Mouse (Mus musculus) frontal cortex, adult 2 months (tissue): ENCODE results near the gene Ick. TPM values are rescaled to one million over a fixed set of nuclear protein-coding genes. Genes with fewer than 3 reads are reported as not detected.
"Not testable (repeated sequence)": the region's sequence is repeated elsewhere in the genome, so short reads cannot be mapped to it uniquely, and the experiment has no call there.

Experiments
- DNase-seq, 2 experiments: peaks; one replicate each; pipeline ENCODE4 v3.0.0; 2022; ENCODE audit warnings: low spot score in 1 of 2; ENCODE audit errors: extremely low spot score in 1 of 2
- polyA plus RNA-seq: library from polyadenylated mRNA; depleted of rRNA; stranded (reverse); fragments of >200 nt; gene quantifications from 2 replicates; pipeline ENCODE4 v1.2.3, GENCODE M21; 2012

The Ick gene
- polyA plus RNA-seq, 1 experiment, result 16.2 TPM

DNA sequence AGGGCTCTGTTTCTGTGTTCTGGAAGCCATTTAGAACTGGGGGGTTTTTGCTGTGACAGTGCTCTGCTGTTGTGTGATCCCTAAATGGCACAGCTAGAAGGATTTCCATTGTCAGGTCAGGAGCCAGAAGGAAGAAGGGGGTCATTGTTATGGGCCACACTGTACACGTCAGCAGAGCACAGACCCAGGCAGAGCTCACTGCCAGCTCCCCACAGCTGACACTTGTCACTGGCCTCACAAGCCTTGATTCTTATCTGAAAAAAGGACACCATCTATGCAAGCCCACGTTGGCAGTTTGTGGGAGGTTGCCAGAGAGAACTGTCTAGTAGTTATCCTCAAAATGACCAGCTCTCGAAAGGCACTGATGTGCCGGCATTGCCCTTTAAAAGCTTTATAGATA lies 37.1 kb downstream of the Ick start:
- peak in 1 of 2 experiments; percentile 45 for DNase-seq

DNA sequence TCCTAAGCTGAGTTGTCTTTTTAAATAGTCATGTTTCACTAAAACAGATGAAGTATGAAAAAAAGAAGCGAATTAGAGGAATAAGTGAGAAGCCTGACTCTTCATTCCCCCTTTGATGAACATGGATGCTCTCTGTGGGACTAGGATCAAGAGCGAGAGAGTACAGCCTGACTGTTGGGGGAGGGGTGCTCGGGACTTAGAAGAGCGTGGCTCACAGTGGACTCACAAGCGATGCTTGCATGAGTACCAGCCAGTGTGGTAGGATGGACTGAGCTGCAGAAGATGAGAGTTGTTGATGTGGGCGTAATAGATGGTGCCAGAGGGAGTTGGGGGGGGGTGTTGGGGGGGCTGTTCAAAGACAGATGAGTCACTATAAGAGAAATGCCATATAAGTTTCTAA lies 37.6 kb downstream of the Ick start:
- DNase-seq, result peak in 1 of 2 experiments; percentile 42

DNA sequence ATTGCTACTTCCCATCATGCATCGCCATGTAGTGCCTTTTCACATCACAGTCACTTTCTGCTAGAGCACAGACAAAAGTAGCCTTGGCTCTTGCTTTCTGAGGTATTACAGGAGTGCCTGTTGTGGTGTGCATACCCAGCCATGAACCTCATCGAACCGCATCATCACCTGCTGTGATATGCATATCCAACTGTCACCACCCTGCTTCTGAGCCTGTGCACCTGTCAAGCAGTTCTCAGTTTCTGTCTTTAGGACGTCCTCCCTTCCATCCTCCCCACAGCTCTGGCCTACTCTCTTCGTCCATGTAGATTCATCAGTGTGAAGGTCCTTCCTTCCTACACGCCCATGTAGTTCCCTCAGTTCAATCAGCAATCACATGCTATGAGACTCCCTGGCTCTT lies 39.2 kb downstream of the Ick start:
- no peak for DNase-seq

DNA sequence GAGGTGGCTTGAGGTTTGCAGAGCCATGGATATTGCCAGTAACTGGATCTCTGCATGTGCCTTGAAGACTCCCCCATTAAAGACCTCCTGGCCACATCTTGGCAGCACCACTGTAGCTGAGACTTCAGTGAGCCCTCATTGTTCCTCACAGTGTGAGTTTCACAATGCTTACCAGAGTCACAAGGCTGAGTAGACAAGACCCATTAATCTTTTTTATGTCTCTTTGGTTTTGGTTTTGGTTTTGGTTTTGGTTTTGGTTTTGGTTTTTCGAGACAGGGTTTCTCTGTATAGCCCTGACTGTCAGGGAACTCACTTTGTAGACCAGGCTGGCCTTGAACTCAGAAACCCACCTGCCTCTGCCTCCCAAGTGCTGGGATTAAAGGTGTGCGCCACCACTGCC lies 40.8 kb downstream of the Ick start:
- DNase-seq, result not testable (repeated sequence)

DNA sequence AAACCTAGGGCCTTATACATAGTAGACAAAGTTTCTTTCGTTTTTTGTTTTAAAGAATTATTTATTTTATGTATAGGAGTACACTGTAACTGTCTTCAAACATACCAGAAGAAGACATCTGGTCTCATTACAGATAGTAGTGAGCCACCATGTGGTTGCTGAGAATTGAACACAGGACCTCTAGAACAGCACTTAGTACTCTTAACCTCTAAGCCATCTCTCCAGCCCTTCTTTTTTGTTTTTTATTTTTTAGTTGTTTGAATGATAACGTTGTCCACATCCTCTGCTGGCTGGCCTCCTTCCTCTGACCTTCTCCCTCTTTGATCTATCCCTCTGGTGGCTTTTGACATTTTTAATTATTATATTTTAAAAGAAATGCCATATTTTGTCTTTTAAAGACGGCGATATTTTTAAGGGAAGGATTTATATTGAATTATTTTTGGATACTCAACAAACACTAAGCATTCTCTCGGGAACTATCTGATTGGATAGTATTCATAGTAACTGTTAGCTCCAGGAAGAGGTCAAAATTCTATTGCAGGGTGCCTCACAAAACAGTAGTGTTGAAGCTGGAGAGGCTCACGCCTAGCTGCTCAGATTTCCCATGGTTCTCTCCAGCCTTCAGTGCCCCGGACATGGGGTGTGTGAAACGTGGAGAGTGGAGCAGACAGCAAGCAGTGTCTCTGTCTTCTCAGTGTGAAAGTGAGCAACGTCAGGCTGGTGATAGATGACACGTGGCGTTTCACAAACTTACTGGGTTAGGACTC lies 45.4 kb downstream of the Ick start:
- DNase-seq, result no peak

DNA sequence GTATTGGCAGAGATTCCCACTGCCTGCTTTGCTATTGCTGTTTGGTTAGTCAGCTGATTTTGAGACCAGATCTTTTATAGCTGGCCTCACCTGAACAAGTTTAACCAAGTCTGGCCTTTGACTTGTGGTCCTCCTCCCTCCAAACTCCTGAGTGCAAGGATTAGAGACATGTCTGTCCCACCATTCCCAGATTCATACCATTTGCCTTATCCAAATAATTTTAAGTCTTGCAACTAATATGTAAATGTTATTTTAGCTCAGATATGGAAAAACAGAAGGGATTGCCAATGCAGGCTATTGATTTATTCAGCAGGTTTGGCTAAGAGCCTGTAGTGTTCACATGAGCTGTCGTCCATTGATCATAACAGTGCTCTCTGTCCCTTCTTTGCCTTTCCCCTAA lies 48.2 kb downstream of the Ick start:
- DNase-seq, result no peak

DNA sequence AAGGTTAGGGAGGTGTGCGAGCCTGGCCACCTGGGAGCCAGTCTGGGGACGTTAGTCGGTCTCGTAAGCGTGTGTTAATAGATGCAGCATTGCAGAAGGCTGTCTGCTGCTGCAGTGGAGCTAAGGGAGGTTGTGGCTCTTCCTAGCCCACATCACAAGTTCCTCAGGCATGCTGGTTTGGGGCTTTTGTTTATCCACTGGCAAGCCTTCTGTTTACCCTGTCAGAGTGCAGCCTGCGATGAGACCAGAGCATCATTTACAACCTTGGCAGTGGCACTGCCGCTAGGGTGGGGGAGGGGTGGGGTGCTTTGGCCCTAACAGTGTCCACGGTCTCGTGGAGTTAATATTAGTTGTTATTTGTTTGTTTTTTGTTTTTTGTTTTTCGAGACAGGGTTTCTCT lies 54.3 kb downstream of the Ick start:
- no peak for DNase-seq

DNA sequence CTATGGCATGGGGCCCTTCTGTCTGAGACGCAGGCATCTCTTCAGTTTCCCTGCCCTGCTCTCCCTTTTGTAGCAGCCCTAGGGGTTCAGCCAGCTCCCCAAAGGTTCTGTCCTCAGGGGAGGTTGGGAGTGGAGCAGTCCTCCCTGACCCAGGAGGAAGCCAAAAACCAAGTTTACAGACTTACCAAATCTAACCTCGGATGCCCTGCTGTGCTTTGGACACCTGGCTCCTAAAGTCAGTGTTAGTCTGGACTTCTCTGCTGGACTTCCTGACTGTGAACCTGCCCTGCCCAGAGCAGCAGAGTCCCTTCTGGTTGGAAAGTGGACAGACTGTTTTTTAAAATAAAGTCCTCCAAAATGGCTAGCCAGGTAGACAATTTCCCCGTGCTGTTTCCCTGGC lies 55.7 kb downstream of the Ick start:
- DNase-seq, result no peak

DNA sequence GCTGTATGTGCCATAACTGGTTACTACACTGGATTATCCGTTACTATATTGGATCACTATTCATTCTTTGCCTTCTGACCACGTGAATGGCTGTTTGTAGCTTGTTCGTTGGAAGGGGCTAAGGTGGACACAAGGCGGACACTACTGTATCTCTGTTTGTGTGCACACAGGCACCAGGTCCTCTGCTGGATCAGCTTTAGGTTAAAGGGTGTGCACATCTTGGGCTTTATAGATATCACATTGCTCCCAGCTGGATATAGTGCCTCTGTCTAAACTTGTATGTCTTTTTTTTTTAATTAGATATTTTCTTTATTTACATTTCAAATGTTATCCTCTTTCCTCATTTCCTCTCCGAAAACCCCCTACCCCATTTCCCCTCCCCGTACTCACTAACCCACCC lies 56.5 kb downstream of the Ick start:
- no peak for DNase-seq

DNA sequence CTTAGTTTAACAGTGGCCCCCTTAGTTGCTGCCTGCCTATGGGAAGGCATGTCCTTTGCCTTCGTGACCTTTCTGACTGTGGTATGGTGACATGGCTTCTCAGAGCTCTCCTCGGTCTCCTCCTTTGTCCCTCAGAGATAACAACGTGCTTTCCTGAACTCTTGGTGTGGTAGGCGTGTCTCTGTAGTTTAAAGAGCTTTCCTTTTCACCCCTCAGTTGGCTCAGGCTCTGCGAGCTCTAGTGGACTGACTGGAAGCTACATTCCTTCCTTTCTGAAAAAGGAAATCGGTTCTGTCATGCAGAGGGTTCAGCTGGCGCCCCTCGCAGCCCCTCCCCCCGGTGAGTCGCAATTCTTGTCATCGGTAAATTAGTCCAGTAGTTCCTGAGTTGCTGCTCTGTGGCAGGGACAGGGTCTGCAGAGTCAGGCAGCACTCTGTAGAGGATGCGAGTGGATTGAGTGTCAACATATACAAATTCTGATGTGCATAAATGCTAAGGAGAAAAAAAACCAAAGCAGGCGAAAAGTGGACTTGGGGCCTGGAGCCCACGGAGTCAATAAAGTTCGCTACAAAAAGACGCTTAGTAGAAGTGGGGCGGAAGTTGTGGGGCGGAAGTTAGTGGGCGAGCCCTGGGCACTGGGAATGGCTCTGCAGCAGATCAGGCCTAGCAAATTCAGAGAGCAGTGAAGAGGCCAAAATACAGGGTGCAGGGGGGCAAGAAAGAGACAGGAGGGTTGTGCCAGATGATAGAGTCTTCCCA lies 57.9 kb downstream of the Ick start:
- no peak for DNase-seq

DNA sequence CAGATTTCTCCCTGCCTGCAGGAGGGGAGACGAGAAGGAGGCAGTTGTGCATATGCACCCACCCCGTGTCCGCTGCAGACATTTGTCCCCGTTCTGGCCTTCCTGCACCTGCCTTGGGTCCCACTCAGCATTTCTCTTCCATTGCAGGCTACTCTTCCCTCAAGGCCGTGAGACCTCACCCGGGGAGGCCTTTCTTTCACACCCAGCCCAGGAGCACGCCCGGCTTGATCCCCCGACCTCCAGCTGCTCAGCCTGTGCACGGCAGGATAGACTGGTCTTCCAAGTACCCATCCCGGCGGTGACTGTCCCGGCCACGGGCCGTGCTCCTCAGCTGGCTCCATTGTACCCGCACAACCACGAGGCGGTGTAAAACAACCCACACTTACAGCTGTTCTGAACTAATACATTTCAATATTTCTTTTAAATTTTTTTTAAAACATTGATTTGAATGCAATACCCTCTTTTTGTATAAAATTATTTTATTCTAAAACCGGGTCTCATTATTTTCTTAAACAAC lies 58.5 kb downstream of the Ick start:
- DNase-seq, result no peak

DNA sequence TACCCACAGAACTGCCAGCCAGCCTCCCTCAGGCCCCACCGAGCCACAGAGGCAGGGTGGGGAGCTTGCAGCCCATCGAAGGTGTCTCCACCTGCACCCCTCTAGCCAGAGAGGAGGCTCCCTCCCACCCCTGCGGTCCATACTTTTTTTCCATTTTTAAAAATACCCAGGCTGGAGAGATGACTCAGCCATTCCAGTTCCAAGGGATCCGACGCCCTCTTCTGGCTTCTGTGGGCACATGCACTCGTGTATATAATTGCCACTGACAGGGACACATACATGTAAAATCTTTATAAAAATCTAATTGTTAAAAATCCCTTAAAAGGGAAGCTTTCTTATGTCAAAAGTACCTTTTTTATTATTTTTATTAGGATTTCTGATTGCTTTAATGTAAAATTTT lies 59.9 kb downstream of the Ick start:
- DNase-seq, result no peak

DNA sequence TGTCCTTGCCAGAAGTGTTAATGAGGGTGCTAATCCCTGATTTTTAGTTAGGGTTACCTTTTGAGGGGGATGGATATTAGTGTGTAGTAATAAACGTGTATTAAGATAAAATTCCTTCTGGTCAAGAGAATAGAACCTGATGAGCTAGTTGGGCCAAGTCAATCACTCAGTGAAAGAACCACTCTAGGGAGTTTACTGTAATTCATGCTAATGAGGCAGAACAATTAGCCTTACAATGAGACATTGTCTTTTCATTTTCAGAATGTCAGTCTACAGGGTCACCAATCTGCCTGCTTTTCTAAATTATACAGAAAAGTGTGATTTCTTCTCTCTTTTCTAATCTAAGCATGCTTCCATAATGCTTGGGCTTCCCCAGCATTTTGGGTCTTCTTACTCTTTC lies 65.0 kb downstream of the Ick start:
- no peak for DNase-seq

DNA sequence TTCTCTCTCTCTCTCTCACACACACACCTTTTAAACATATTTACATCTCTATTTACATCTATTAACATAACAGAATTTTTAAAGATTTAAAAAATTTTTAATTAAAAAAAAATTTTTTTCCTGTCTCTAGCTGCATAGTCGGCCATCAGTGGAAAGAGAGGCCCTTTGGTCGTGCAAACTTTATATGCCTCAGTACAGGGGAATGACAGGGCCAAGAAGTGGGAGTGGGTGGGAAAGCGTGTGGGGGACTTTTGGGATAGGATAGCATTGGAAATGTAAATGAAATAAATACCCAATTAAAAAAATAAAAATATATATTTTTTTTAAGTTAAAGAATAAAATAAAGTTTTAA lies 65.9 kb downstream of the Ick start:
- DNase-seq, result not testable (repeated sequence)

DNA sequence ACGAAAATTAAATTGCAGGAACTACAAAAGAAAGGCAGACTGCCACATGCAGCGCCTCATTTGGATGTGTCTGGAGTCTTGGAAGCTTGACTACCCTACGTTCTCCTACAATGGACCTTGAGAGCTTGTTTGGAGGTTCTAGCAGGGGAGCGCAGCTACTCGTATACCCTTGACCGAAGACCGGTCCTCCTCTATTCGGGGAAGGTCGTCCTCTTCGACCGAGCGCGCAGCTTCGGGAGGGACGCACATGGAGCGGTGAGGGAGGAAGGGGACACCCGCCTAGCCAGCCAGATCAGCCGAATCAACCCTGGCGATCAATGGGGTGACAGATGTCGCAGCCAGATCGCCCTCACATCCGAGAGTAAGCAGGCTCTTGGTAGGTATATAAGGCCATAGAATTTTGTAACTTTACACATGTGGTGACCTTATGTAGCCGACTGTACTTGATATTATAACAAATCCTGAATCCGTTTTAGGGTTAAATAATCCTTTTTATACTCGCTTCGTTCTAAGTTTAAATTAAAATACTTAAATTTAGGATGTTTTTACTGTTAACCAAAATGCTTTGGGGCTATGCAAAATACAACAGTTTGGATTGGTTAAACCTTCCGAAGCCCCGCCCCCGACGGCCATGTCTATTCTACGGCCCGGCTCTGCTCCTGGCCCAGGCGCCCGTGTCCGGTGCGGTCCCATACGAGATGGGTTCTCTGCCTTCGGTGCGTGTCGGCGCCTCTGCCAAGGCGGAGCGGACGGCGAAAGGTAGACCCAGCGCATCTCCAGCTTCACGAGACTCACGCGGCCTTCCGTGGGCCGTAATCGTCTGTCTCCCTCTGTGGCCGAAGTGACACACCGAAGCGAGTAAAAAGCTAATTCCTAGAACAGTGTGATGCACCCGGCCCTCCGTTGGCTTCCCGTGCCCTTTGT lies 66.5 kb downstream of the Ick start:
- DNase-seq, result peak; percentile 90 to 97

DNA sequence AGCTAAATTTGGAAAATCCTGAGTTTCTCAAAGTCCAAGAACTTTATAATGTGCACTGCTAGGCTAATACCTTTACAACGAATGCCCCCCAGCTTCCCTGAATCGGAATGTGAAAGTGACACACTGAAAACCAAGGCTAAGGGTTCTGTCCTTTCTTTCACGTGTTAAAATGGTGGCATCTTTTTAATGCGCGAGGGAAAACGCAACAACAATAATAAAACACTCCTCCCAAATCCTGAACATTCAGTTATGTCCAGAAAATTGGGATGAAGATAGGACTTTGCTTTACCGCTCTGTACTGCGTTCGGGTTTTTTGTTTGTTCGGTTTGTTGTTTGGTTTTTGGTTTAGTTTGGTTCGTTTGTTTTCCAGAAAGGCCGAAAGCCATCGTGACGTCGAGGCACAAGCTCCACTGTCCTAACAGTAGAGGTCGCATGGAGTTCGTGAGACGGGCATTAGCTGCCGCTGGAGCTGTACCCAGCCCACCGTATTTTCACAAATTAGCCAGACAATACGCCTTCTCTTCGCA lies 67.3 kb downstream of the Ick start:
- peak in 1 of 2 experiments; percentile 67 for DNase-seq

DNA sequence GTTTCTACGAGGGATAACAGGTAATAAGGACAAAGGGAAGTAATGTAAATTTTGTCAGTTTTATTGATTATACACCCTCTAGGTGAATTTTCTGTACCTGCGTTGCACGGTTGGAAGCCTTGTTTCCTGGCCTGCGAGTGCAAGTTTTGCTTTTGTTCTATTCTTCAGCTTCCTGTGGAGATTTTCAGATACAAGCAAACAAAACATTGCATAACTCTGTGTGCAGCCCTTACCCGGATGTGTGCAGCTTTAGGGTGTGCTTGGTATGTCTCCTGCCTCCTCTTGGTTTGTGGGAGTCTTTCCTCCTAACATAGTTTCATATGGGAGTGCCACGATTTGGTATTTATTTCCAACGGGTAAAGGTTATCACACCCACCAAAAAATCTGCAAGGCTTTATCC lies 67.8 kb downstream of the Ick start:
- DNase-seq, result peak in 1 of 2 experiments; percentile 54

DNA sequence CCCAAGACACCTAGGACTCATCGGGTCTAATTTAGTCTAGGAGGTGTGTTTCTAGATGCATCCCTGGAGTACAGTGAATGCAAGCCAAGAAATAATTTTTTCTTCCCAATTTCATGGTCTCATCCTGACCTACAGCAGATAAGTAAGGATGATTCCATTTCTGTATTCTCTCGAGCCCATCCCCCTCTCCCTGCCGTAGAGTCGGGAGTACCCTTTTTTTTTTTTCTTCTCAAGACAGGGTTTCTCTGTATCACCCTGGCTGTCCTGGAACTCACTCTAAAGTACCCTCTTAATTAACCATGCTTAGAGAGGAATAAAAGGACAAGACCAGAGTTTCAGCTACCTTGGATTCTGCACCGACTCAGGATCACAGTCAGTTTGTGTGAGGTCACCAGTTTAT lies 69.2 kb downstream of the Ick start:
- DNase-seq, result no peak

DNA sequence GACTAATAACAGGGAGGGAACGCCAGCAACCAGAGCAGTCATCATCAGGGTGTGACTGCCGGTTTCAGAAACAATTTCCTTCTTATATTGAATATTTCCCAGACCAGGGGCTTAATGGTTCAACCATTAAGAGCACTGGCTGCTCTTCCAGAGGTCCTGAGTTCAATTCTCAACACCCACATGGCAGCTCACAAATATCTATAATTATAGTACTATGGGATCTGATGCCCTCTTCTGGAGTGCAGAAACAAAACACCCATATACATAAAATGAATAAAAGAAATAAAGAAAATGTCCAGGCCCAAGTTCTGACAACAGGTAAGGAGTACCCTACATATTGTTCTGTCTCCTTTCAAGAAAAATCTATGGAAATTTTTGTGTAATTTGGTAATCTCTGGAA lies 70.1 kb downstream of the Ick start:
- no peak for DNase-seq

DNA sequence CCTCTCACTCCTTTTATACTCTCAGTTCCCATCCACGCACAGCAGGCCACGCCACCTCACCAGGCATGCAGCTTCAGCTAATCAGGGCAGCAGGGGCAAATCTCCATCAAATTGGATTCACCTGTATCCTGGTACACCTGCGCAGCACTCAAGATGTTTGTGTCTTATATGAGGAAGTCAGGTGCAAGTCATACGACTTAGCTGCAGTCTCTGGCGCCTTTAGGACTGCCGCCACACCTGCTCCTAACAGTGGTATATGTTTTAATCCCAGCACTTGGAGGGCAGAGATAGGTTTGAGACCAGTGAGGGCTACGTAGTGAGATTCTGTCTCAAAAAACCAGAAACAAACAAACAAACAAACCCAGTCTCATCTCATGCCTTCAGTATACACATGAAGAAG lies 73.5 kb downstream of the Ick start, which contains the start of gene Gsta4:
Gsta4 (plus strand) TSS at position 301 of the 400 bp plus-strand sequence.
- DNase-seq, result not testable (repeated sequence)

DNA sequence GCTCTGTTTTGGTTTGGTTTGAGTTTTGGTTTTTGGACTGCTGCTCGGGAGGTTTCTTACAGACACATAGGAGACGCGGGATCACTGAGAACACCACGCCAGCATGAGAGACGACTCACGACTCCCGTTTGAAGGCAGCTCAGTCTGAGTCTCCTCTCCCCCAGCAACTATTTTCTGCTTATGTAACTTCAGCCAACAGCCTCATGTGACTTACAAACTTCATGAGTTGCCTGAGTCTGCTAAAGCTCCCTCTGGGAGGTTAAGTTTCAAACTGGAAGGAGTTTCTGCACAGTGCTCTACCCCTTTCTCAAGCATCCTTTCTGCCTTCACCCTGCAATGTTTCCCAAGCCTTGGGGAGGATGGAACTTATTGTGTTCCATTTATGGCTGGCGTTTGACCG lies 76.7 kb downstream of the Ick start:
- DNase-seq, result no peak
